Mouse (Mus musculus): ENCODE results near the gene Alcam. TPM values are rescaled to one million over a fixed set of nuclear protein-coding genes. Genes with fewer than 3 reads are reported as not detected.

Gene Alcam
- total RNA-seq (2021), result 100 to 1,000 TPM; 144 to 190 TPM

DNA sequence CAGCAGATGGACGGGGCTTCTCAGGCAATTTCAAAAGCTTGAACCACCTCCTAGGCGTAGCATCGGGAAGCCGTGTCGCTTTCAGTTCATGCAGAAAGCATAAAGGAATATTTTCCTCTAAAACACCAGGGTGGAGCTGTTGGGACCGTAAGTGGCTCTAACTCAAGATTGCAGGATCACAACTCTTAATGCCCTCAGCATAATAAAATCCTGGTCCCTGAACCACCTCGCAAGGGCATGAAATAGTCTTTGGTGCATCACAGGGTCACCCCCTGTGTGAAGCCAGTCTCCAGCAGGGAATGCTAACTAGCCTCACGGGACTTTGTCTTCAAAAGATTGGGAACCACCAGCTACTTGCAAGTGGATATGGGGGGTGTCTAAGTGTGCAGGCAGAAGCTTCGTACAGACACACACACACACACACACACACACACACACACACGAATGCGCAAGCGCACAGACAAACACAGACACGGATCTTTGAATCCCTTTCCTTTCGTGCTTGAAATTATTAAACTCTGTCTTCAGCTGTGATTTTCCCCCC lies at the start of gene Alcam:
Gene Alcam (minus strand): TSS at position 104 of the 544 bp plus-strand sequence.
- DNase-seq (ENCODE audit: low spot score in 2 of 2), result peak; percentile 51 to 55
- intact Hi-C loops (cut with DNase I), result loop anchor here (5.0 to 10.0 kb wide), 2 partner anchors 813 to 1021 kb away; no protein-coding TSS in a partner anchor

GRCm38 (mm10) chr16:52498757-52499335 lies 45.0 kb upstream of the Alcam start:
- intact Hi-C loops (cut with DNase I), result no loop called here
- DNase-seq (ENCODE audit: low spot score in 2 of 2), result no peak

GRCm38 (mm10) chr16:52490542-52490941 lies 36.7 kb upstream of the Alcam start:
- no peak for DNase-seq (ENCODE audit: low spot score in 2 of 2)
- intact Hi-C loops (cut with DNase I), result no loop called here

- intact Hi-C loops (cut with DNase I), result no loop called here
- no peak for DNase-seq (ENCODE audit: low spot score in 2 of 2)
These were observed 20.4 kb upstream of the Alcam start for GRCm38 (mm10) chr16:52474235-52474634.

GRCm38 (mm10) chr16:52473089-52473488 lies 19.2 kb upstream of the Alcam start:
- intact Hi-C loops (cut with DNase I), result no loop called here
- DNase-seq (ENCODE audit: low spot score in 2 of 2), result no peak

- no peak for DNase-seq (ENCODE audit: low spot score in 2 of 2)
- intact Hi-C loops (cut with DNase I), result no loop called here
These were observed 18.8 kb upstream of the Alcam start for GRCm38 (mm10) chr16:52472635-52473034.

DNA sequence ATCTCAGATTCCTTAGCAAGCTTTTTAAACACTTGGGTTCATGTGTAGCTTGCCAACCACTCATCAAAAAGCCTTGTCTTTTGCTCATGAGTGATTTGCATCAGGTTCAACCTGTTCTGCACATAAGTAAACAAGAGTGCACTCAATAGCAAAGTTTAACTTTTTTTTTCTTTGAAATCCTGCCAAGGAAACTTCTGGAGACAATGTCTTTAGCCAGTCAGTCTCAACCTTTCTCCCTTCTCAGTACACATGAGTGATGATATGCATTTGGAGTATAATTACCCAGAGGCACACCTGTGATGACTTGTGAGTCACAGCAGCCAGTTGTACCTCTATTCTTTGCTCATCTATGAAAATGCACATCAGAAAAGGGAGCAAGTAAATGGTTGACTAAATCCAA lies 18.2 kb upstream of the Alcam start:
- intact Hi-C loops (cut with DNase I), result no loop called here
- DNase-seq (ENCODE audit: low spot score in 2 of 2), result no peak

- intact Hi-C loops (cut with DNase I), result no loop called here
These were observed 17.0 kb upstream of the Alcam start for GRCm38 (mm10) chr16:52470881-52471280.

DNA sequence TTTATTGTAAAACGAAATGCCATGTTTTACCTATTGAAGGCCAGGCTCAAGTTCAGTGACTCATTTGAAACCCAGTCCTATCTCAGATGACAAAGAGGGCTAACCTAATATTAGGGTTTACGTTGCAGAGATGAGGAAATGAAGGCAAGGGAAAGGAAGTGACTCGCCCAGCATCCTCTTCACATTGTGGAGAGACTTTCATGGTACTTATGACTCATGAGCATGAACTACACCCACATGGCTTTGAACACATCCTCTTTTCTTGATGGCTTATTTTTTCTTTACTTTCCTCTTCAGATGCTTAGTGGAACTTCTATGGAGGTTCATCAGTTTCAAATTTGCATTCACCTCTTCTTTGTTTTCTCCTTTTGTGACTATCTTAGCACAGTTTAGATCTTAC lies 16.4 kb upstream of the Alcam start:
- intact Hi-C loops (cut with DNase I), result no loop called here
- DNase-seq (ENCODE audit: low spot score in 2 of 2), result no peak

More at GRCm38 (mm10) chr16:52470881-52471280, 17.0 kb upstream of the Alcam start:
- DNase-seq (ENCODE audit: low spot score in 2 of 2), result no peak

DNA sequence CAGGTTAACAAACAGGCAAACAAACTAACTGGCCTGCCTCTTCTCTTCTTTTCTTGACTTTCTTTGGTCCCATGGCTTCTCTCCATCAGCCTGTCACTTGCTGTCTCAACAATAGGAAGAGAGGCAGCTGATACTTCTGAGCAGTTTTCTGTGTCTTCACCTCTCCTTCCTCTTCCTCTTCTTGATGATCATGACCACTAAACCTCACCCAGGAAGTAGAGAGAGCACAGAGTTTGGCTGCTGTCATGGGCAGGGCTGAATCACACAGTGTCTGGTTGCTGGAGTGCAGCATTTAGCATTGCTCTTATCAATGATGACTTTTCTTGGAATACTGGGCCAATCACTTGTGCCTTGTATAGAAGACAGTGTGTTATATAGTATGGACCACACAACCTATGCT lies 14.6 kb upstream of the Alcam start:
- intact Hi-C loops (cut with DNase I), result no loop called here
- DNase-seq (ENCODE audit: low spot score in 2 of 2), result no peak

- intact Hi-C loops (cut with DNase I), result no loop called here
- no peak for DNase-seq (ENCODE audit: low spot score in 2 of 2)
These were observed 12.9 kb upstream of the Alcam start for GRCm38 (mm10) chr16:52466770-52467169.

GRCm38 (mm10) chr16:52464597-52464996 lies 10.7 kb upstream of the Alcam start:
- no peak for DNase-seq (ENCODE audit: low spot score in 2 of 2)
- intact Hi-C loops (cut with DNase I), result no loop called here

DNA sequence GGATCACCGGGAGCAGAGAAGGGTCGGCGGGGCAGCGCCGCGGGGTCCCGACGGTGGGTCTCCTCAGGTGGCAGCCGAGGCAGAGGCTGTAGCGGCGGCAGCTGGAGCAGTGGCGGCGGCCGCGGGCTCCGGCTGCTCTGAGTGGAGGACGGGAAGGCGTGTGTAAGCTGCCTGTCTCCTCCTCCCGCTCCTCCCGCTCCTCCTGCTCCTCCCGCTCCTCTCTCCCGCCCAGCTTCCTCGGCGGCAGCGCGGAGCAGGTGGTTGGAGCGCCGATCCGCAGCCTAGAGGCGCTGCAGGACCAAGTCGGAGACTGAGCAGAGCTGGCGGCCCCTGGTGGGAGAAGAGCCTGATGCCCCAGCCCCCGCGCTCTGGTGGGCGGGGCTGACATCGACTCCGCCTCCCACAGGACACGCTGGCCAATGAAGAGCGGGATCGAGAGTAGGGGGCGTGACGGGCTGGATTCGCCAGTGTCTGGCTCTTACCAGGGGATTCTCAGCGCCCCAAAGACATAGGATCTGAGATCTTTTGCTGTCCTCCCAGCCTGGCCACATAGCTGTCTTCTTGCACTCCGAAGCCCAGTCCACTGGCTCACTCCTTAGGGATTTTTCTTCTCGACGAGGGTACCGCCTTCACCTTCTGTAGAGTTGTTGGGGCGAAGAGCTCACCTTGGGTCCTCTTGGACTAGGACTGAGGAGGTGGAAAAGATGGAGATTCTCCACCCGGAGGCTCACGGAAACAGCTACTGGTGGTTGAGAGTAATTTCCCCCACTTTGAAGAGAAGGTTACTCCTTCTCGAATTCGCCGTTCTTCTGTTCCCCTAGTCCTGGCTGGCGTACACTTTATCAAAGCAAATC lies 785 bp downstream of the Alcam start:
- intact Hi-C loops (cut with DNase I), result loop anchor here (5.0 to 10.0 kb wide), 2 partner anchors 814 to 1022 kb away; no protein-coding TSS in a partner anchor
- DNase-seq (ENCODE audit: low spot score in 2 of 2), result peak; percentile 97

- DNase-seq (ENCODE audit: low spot score in 2 of 2), result peak in 1 of 2 experiments; percentile 29
- intact Hi-C loops (cut with DNase I), result loop anchor here (5.0 to 10.0 kb wide), 2 partner anchors 815 to 1022 kb away; no protein-coding TSS in a partner anchor
These were observed 1.4 kb downstream of the Alcam start for GRCm38 (mm10) chr16:52452477-52452831.

- peak in 1 of 2 experiments; percentile 27 for DNase-seq (ENCODE audit: low spot score in 2 of 2)
- intact Hi-C loops (cut with DNase I), result loop anchor here (2.0 to 10.0 kb wide), 3 partner anchors 141 to 1023 kb away; no protein-coding TSS in a partner anchor
These were observed 1.9 kb downstream of the Alcam start for GRCm38 (mm10) chr16:52451786-52452476.

GRCm38 (mm10) chr16:52451101-52451785 lies 2.6 kb downstream of the Alcam start:
- intact Hi-C loops (cut with DNase I), result loop anchor here (2.0 to 10.0 kb wide), 3 partner anchors 140 to 1024 kb away; no protein-coding TSS in a partner anchor
- peak; percentile 43 to 52 for DNase-seq (ENCODE audit: low spot score in 2 of 2)

DNA sequence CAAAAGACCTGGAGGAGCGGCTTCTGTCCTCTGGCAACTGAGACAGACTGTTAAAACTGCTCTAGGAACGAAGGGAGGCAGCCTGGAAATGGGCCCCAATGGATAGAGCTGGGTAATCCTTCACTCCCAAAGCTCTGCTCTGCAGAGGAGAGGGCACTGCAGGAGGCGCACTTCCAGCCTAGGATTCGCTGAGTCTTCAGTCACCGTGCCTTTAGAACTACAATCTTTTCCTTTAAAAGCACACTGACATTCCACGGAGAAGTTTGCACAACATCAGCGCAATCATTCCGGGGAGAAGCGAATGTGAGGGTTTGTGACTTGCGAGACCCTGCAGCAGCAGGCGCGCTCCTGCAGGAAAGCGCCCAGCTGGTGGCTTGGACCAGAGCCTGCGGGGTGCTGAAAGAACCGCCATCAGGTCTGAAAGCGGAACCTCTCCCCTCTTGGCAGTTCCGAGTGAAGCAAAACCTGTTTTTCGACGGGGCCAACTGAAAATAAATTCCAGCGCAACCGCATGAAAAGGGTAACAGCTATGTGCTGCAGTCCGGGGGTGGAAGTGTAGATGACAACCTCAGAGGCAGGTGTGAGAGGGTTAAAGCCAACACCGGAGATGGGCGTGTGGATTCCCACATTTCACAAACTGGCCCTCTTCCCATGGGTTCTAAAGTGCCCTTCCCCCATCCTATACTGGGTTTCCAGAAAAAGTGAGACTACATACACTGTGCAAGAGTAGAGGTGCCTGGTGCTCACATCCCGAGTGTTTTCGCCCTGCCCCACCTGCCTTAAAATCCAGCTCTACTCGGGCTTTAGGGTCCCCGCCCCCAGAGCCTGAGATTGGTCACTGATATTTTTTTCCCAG lies 3.4 kb downstream of the Alcam start:
- intact Hi-C loops (cut with DNase I), result loop anchor here (2.0 to 10.0 kb wide), 3 partner anchors 140 to 1024 kb away; no protein-coding TSS in a partner anchor
- peak; percentile 69 to 74 for DNase-seq (ENCODE audit: low spot score in 2 of 2)

DNA sequence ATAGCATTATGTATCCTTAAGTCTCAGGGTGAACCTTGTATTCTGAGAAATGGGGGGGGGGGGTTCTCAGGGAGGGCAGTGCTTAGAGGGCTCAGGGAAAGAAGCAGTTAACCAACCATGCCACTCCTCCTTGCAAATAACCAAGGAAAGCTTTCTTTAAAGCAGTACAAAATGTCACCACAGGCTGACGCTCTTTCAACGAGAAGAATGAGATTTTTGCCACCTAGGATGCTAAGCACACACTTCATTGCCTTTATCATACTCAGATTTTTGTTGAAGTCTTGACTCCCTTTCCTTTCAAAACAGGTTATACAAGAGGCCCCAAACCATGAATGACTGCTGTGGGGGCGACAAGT lies 4.0 kb downstream of the Alcam start:
- DNase-seq (ENCODE audit: low spot score in 2 of 2), result no peak

More for the DNA sequence above, 4.0 kb downstream of the Alcam start:
- intact Hi-C loops (cut with DNase I), result loop anchor here (2.0 to 10.0 kb wide), 3 partner anchors 139 to 1025 kb away; no protein-coding TSS in a partner anchor

All from left cerebral cortex, postnatal 36 days (tissue).